Mouse (Mus musculus) CH12.LX (cell line): ENCODE measurements around the gene Socs3. TPM values are rescaled to one million over a fixed set of nuclear protein-coding genes. Genes with fewer than 3 reads are reported as not detected.

Source experiments
- DNase-seq: peaks from one replicate; pipeline ENCODE4 v3.0.0-alpha.2; 2013; ENCODE audit errors: extremely low read depth
- H3K27ac ChIP-seq: 2 replicates; pipeline ENCODE4 v1.5.1; 2012; ENCODE audit warnings: low read depth, mild to moderate bottlenecking, control low read depth, moderate library complexity; ENCODE audit not compliant: insufficient read depth
- H3K27me3 ChIP-seq: replicated peaks from 2 replicates; pipeline ENCODE3; 2012; ENCODE audit warnings: inconsistent platforms
- H3K36me3 ChIP-seq, 2 experiments: replicated peaks in 1 of 2; 2 replicates each; pipeline versions ENCODE3 to v1.6.1; 2012; ENCODE audit warnings: inconsistent platforms in 1 of 2, low read length in 1 of 2, mild to moderate bottlenecking in 1 of 2, mixed read lengths in 1 of 2, moderate library complexity in 1 of 2; ENCODE audit not compliant: control insufficient read depth in 1 of 2, insufficient read depth in 1 of 2
- H3K4me1 ChIP-seq, 2 experiments: 2 replicates each; pipeline ENCODE4 v1.6.1; 2012; ENCODE audit warnings: inconsistent platforms in 1 of 2, moderate library complexity in 1 of 2; ENCODE audit not compliant: insufficient read depth in 2 of 2, control insufficient read depth in 1 of 2
- H3K4me2 ChIP-seq: 2 replicates; pipeline ENCODE4 v1.6.1; 2012; ENCODE audit warnings: low read depth, mild to moderate bottlenecking, control low read depth; ENCODE audit not compliant: poor library complexity, insufficient read depth, severe bottlenecking
- H3K4me3 ChIP-seq, 3 experiments: fragments of 150-350 bp in 1 of 3; sonication (generic) in 1 of 3; replicated peaks in 1 of 3; 2 replicates each; pipeline versions ENCODE3 to v1.5.1; 2011 to 2012; ENCODE audit warnings: low read depth in 2 of 3, low read length in 2 of 3, mild to moderate bottlenecking in 2 of 3, moderate library complexity in 2 of 3, control low read depth in 1 of 3, improper control_type of control experiment in 1 of 3, inconsistent platforms in 1 of 3, mixed read lengths in 1 of 3; ENCODE audit not compliant: poor library complexity in 1 of 3
- H3K79me2 ChIP-seq: replicated peaks from 2 replicates; pipeline ENCODE4 v1.6.1; 2012; ENCODE audit warnings: mild to moderate bottlenecking, moderate library complexity; ENCODE audit not compliant: control insufficient read depth, poor library complexity, insufficient read depth, severe bottlenecking; ENCODE audit errors: extremely low read depth
- H3K9ac ChIP-seq: 2 replicates; pipeline ENCODE4 v1.6.1; 2012; ENCODE audit warnings: low read depth, mild to moderate bottlenecking, control low read depth, moderate library complexity; ENCODE audit not compliant: insufficient read depth
- H3K9me3 ChIP-seq: replicated peaks from 2 replicates; pipeline ENCODE3; 2012; ENCODE audit warnings: low read length, inconsistent platforms, mixed read lengths
- BHLHE40 ChIP-seq: IDR thresholded peaks from 2 replicates; pipeline ENCODE4 v1.6.1; 2011; ENCODE audit warnings: mild to moderate bottlenecking, low read depth, low read length, improper control_type of control experiment
- CTCF ChIP-seq, 2 experiments: IDR thresholded peaks in 1 of 2; conservative IDR thresholded peaks in 1 of 2; 2 replicates each; pipeline ENCODE4 v1.5.1; 2011 to 2012; ENCODE audit warnings: low read depth in 2 of 2, low read length in 2 of 2, improper control_type of control experiment in 1 of 2, inconsistent platforms in 1 of 2, mild to moderate bottlenecking in 1 of 2, moderate library complexity in 1 of 2
- EP300 ChIP-seq: IDR thresholded peaks from 2 replicates; pipeline ENCODE4 v1.6.1; 2011; ENCODE audit warnings: low read length, improper control_type of control experiment
- ETS1 ChIP-seq: conservative IDR thresholded peaks from 2 replicates; pipeline ENCODE4 v1.6.1; 2012; ENCODE audit warnings: low read depth, mild to moderate bottlenecking, inconsistent platforms, low read length, improper control_type of control experiment, moderate library complexity
- IRF4 ChIP-seq: IDR thresholded peaks from 2 replicates; pipeline ENCODE4 v1.6.1; 2014; ENCODE audit warnings: low read depth, mild to moderate bottlenecking, inconsistent platforms, low read length, improper control_type of control experiment
- JUN ChIP-seq: IDR thresholded peaks from 2 replicates; pipeline ENCODE4 v1.6.1; 2011; ENCODE audit warnings: low read depth, mild to moderate bottlenecking, low read length, improper control_type of control experiment, moderate library complexity; ENCODE audit not compliant: insufficient read depth
- JUND ChIP-seq: conservative IDR thresholded peaks from 2 replicates; pipeline ENCODE4 v1.6.1; 2011; ENCODE audit warnings: low read depth, low read length, improper control_type of control experiment
- MAFK ChIP-seq: IDR thresholded peaks from 2 replicates; pipeline ENCODE4 v1.6.1; 2011; ENCODE audit warnings: low read length, improper control_type of control experiment; ENCODE audit not compliant: insufficient replicate concordance
- MAX ChIP-seq: IDR thresholded peaks from 2 replicates; pipeline ENCODE4 v1.6.1; 2011; ENCODE audit warnings: low read length, improper control_type of control experiment
- MYC ChIP-seq: IDR thresholded peaks from 2 replicates; pipeline ENCODE4 v1.6.1; 2011; ENCODE audit warnings: low read depth, mild to moderate bottlenecking, improper control_type of control experiment, low read length
- NRF1 ChIP-seq: IDR thresholded peaks from 2 replicates; pipeline ENCODE4 v1.6.1; 2014; ENCODE audit warnings: low read depth, mild to moderate bottlenecking, inconsistent platforms, low read length, improper control_type of control experiment, moderate library complexity
- POLR2A ChIP-seq: IDR thresholded peaks from 2 replicates; pipeline ENCODE4 v1.6.1; 2011; ENCODE audit warnings: low read depth, mild to moderate bottlenecking, improper control_type of control experiment, low read length
- POLR2AphosphoS2 ChIP-seq: IDR thresholded peaks from 2 replicates; pipeline ENCODE4 v1.6.1; 2011; ENCODE audit warnings: low read depth, low read length, improper control_type of control experiment
- RAD21 ChIP-seq: IDR thresholded peaks from 2 replicates; pipeline ENCODE4 v1.6.1; 2011; ENCODE audit warnings: low read depth, mild to moderate bottlenecking, low read length, improper control_type of control experiment, moderate library complexity
- RCOR1 ChIP-seq: conservative IDR thresholded peaks from 2 replicates; pipeline ENCODE4 v1.6.1; 2012; ENCODE audit warnings: low read depth, mild to moderate bottlenecking, inconsistent platforms, low read length, improper control_type of control experiment
- TCF12 ChIP-seq: IDR thresholded peaks from 2 replicates; pipeline ENCODE4 v1.6.1; 2014; ENCODE audit warnings: low read depth, mild to moderate bottlenecking, inconsistent platforms, low read length, improper control_type of control experiment
- ZC3H11A ChIP-seq: IDR thresholded peaks from 2 replicates; pipeline ENCODE4 v1.6.1; 2012; ENCODE audit warnings: low read depth, mild to moderate bottlenecking, inconsistent platforms, low read length, improper control_type of control experiment
- ZKSCAN1 ChIP-seq: IDR thresholded peaks from 2 replicates; pipeline ENCODE4 v1.6.1; 2012; ENCODE audit warnings: low read depth, inconsistent platforms, low read length, improper control_type of control experiment, borderline replicate concordance
- ZNF384 ChIP-seq: IDR thresholded peaks from 2 replicates; pipeline ENCODE4 v1.6.1; 2012; ENCODE audit warnings: low read depth, low read length, improper control_type of control experiment, inconsistent platforms
- dilution Hi-C: fragments of 300-500 bp; cut with MboI; formaldehyde crosslinking; loops from 2 replicates; pipeline ENCODE4 v1.14.3; 2020; ENCODE audit warnings: low sequenced_read_pairs; ENCODE audit not compliant: extremely low pct_unique_long_range_greater_than_20kb, extremely low pct_ligation_motif_present
- in situ Hi-C: fragments of 300-500 bp; cut with MboI; formaldehyde crosslinking; loops from 3 replicates; pipeline ENCODE4 v1.14.3; 2019; ENCODE audit warnings: low sequenced_read_pairs, low pct_ligation_motif_present, low pct_unique_long_range_greater_than_20kb, mixed read lengths
- polyA plus RNA-seq: library from polyadenylated mRNA; unstranded; fragments of >175 nt; gene quantifications from 2 replicates; pipeline ENCODE4 v1.2.1, GENCODE M21; 2012; ENCODE audit warnings: low read depth; ENCODE audit not compliant: insufficient read length
- total RNA-seq, 2 experiments: library from RNA; depleted of rRNA; stranded (reverse); fragments of 300-350 nt in 1 of 2; fragments of >200 nt in 1 of 2; gene quantifications; 2 replicates each; pipeline ENCODE4 v1.2.3; 2012 to 2014

Socs3 gene
- total and polyA plus RNA-seq, 3 experiments, result 0.83 to 4.7 (median 1.2) TPM

DNA sequence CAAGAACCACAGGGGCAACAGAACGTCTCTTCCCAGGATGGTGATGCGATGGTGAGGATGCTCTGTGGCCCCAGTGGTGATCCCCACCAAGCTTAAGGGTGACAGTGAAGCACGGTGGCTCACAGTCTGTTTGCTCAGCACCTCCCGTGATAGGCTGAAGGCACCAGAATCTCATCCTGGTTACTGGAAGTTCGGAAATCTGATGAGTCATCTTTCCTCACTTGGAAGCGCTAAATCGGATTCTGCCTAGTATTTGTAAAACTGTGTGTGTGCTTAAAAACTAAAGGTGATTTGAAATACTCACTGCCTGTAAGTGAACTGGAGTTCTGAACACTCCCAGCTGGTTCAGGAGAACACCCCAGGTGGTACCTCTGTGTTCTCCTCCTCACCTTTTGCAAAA is 13.9 kb upstream of the Socs3 start:
- Histone ChIP-seq H3K4me3 (no peak overlapping the region), H3K27ac (no peak overlapping the region), H3K9ac (no peak overlapping the region), H3K36me3 (no peaks in the 10 kb centered on the region), H3K4me2 (no peak overlapping the region), H3K4me1 (peaks cover 14 to 21% of the 10 kb centered on the region in 2 experiments), H3K9me3 (peaks cover 6% of the 10 kb centered on the region), H3K79me2 (peaks cover 21% of the 10 kb centered on the region), H3K27me3 (peaks cover 45% of the 10 kb centered on the region)
- dilution Hi-C loops (no loop called here), in situ Hi-C loops (no loop called here)
- no peak for TF ChIP-seq POLR2A
- no peak for TF ChIP-seq CTCF (conservative IDR thresholded peaks at IDR 0.05 in 1 of 2, IDR thresholded peaks at IDR 0.05 in 1 of 2; ENCODE audit: low read depth in 2 of 2, low read length in 2 of 2)
- TF ChIP-seq RCOR1, result no peak
- TF ChIP-seq ZC3H11A, result no peak
- no peak for TF ChIP-seq POLR2AphosphoS2
- no peak for TF ChIP-seq IRF4
- no peak for TF ChIP-seq MAFK
- no peak for TF ChIP-seq BHLHE40
- TF ChIP-seq ETS1, result no peak
- TF ChIP-seq JUND, result no peak
- TF ChIP-seq NRF1, result no peak
- TF ChIP-seq EP300, result no peak
- no peak for TF ChIP-seq MYC
- no peak for TF ChIP-seq MAX
- no peak for TF ChIP-seq TCF12
- TF ChIP-seq ZNF384, result no peak
- no peak for TF ChIP-seq JUN
- no peak for DNase-seq

DNA sequence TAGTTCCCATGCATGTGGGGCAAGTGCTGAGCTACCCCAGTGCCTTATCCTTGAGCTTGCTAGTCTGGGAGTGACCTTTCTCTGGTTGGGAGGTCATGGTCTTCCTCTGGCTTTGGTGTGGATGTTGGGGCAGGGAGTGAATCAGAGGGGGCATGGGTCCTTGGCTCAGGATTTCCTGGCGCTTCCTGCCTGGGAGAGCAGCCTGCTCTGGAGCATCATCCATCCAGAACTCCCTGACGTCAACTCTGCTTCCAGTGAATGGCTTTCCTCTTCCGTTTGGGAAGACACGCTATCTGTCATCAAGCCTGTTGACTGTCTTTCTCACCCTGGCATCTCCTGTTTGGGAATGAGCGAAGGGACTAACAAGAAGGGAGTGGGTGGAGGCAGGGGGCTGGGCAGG is 12.6 kb upstream of the Socs3 start:
- Histone ChIP-seq H3K36me3 (no peaks in the 10 kb centered on the region), H3K4me2 (no peak overlapping the region), H3K4me1 (peaks cover 15 to 16% of the 10 kb centered on the region in 2 experiments), H3K4me3 (no peak overlapping the region), H3K27me3 (peaks cover 51% of the 10 kb centered on the region), H3K9me3 (peaks cover 6% of the 10 kb centered on the region), H3K27ac (no peak overlapping the region), H3K9ac (no peak overlapping the region), H3K79me2 (peaks cover 7% of the 10 kb centered on the region)
- in situ Hi-C loops (no loop called here), dilution Hi-C loops (no loop called here)
- TF ChIP-seq RAD21 (no peak), ZKSCAN1 (no peak), JUN (no peak), NRF1 (no peak), POLR2AphosphoS2 (no peak)
- DNase-seq, result no peak
